Mouse (Mus musculus) CD4-positive, CD25-positive, alpha-beta regulatory T cell, adult 4 months (primary cell): ENCODE data around the gene Fchsd2. TPM values are rescaled to one million over a fixed set of nuclear protein-coding genes. Genes with fewer than 3 reads are reported as not detected.

Experiments
- ATAC-seq: one replicate; pipeline ENCODE4 v1.8.0; 2017
- polyA plus RNA-seq, 2 experiments: library from polyadenylated mRNA; unstranded; fragments of 100-300 nt; shearing (Covaris generic); gene quantifications; one replicate each; pipeline ENCODE4 v1.2.1; 2017

The Fchsd2 gene
- polyA plus RNA-seq, 2 experiments from 2014 or later, result 38.9 to 44.1 TPM

- peak; percentile 84 for ATAC-seq
Observed at GRCm38 (mm10) chr7:101213515-101214263, 121.0 kb downstream of the Fchsd2 start.

DNA sequence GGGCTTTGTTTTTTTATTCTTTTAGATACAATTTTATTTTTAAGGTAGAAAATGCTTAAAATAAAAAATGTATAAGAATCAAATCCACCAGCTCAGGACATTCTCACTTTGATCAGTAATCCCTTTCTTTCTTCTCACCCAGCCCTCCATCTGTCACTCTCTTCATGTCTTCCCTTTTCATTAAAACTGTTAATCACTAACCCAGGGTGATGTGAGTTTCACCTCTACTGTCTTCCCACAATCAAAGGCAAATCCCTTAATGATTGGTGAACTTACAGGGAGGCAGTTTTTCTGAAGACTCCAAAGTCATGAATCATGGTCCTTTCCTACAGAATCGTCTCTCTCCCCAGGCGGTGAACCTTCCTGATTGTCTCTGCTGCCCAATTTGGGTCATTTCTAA lies 124.1 kb downstream of the Fchsd2 start:
- ATAC-seq, result no peak

DNA sequence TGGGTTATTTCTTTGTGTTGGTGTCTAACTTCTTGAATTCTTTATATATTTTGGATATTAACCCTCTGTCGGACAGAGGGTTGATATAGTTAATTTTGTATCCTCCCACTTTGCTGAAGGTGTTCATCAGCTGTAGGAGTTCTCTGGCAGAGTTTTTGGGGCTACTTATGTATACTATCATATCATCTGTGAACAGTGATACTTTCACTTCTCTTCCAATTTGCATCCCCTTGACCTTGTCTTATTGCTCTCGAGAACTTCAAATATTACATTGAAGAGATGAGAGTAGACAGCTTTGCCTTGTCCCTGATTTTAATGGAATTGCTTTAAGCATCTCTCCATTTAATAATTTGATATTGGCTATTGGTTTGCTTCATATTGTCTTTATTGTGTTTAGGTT lies 130.8 kb downstream of the Fchsd2 start:
- ATAC-seq, result no peak

DNA sequence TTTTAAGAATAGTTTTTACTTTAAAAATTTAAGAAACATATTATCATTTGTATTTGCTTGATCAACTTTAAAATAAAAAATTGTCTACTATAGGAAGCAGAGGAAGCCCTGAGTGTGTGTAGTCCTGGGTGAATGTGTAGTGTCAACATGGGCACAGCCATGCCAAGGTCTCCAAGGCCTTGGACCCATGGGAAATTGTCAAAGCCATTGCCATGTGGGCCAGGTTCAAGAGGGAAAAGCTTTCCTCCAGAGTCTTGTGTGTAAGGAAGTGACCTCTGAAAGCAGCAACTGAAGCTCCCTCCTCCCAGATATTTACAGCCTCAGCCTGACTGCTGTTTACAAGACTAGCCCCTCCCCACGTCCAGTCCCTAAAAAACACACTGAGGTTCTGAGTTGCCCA lies 136.7 kb downstream of the Fchsd2 start:
- no peak for ATAC-seq

DNA sequence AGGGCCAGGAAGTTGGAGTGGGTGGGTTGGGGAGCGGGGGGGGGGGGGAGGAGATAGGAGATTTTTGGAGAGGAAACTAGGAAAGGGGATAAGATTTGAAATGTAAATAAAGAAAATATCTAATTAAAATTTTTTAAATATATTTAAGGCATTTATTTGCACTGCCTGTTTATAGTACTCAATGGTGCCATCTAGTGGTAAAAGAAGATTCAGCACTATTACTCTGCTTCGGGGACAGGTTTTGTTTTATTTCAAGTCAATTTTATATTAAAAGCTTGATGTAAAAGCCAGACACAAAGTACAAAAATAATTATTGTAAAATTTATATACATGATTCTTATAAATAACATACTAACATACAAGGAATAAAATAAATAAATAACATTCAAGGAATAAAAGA lies 138.8 kb downstream of the Fchsd2 start:
- ATAC-seq, result no peak

DNA sequence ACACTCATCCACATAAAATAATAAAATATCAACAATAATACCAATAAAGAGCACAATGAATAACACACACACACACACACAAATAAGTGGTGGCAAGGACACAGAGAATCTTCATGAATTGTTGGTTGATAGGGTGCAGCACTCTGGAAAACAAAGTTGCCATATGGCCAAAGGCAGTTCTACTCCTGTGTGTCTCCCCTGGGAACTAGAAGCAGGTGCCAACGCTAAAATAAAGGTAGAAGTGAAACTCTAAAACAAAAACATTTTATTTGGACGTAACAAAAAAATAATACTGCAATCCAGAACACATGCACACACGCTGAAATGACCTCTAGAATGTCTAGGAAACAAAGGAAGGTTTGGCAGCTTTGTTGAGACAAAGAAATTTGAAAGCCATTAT lies 140.1 kb downstream of the Fchsd2 start:
- ATAC-seq, result no peak

DNA sequence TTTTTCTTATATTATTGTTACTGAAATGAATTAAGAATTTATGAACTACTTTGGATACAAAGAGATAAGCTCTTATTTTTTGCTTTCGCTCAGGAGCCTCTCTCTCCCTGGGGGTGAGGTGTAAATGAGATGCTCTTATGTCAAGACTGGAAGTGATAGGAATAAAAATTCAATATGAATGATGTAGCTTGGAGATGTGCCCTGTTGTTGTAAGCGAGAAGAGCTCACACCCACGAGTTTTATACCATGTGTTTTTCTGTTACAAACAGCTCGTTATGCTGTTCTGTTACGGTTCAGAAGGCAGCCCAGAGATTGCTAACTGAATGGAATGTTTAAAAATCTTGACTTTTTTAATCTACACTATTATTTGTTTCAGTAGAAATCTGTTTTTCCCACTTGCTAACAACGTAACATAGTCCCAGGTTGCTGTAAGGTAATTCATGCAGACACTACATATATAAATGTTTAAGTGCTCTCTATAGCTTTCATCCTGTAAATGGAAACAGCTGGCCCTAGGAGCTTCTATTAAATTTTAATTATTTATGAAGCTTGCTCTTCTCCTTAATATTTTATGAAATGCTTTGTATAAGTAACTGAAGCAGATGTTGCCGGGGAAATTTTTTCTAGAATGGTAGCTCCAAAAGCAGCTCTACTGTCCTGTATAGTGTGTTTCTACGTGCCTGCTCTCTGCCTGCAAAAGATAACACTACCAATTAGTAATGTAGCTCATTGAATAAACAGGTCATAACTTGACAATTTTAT lies 144.2 kb downstream of the Fchsd2 start:
- no peak for ATAC-seq

GRCm38 (mm10) chr7:101248760-101249159 lies 156.1 kb downstream of the Fchsd2 start:
- no peak for ATAC-seq

GRCm38 (mm10) chr7:101249173-101249572 lies 156.5 kb downstream of the Fchsd2 start:
- ATAC-seq, result no peak

GRCm38 (mm10) chr7:101253071-101253470 lies 160.4 kb downstream of the Fchsd2 start:
- ATAC-seq, result no peak

GRCm38 (mm10) chr7:101258482-101258881 lies 165.8 kb downstream of the Fchsd2 start:
- ATAC-seq, result no peak

DNA sequence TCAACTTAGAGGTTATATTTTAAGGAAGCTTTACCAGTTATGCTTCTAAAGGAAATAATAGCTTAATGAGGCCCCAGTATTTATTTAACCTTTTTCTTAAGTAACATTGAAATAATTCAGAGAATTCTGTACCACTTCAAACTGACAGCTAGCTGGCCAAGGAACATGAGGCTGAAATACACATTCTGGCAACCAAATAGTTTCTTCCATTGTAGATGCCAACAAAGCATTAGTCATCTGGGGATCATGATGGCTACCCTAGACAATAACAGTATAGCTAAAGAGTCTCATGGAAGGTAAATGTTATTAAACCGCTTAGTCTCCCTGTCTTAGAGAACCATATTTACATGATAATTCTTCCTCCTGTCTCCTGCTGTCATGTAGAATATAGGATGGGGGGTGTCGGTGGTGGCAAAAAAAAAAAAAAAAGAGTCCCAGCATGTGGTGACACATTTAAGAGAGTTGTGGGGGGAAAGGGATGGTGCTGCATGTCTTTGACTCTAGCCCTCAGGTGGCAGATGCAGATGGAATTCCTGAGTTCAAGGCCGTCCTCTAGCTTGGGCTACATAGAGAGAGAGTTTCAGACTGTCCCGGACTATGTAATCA lies 169.4 kb downstream of the Fchsd2 start:
- ATAC-seq, result no peak

DNA sequence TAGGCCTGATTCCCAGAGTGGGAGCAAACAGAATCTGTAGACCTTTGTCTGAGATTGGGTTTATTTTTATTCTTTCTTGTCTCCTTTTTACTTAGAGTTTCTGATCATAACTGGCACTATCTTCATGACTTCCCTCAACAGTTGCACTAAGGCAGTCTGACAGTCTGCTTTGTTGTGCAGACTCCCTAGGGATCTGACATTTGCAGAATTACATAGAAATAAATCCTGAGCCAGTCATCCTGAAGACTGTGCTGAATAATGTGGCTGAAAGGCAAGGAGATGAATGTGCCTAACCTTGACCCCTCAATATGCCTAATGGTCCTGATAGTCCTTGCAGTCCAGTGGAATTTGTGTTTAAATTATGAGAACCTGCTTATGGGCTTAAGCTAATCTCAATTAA lies 170.8 kb downstream of the Fchsd2 start:
- no peak for ATAC-seq

GRCm38 (mm10) chr7:101267457-101268259 lies 175.0 kb downstream of the Fchsd2 start:
- no peak for ATAC-seq

DNA sequence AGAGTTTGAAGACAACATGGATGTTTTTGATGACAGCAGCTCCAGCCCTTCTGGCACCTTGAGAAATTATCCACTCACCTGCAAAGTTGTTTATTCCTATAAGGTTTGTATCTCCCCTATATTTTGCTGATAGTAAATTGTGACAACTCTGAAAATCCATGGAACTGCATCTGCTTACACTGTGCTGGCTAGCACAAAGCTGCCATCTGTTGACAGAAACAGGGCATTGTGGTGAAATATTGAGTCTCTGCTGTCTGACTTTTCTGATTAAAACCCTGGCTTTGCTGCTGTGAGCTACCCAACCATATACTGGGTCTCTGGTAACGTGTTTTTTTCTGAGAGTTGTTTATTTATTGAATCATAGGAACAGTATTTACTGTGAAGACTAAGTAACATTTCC lies 178.9 kb downstream of the Fchsd2 start:
- no peak for ATAC-seq

- no peak for ATAC-seq
Observed at GRCm38 (mm10) chr7:101272466-101273160, 179.9 kb downstream of the Fchsd2 start.

DNA sequence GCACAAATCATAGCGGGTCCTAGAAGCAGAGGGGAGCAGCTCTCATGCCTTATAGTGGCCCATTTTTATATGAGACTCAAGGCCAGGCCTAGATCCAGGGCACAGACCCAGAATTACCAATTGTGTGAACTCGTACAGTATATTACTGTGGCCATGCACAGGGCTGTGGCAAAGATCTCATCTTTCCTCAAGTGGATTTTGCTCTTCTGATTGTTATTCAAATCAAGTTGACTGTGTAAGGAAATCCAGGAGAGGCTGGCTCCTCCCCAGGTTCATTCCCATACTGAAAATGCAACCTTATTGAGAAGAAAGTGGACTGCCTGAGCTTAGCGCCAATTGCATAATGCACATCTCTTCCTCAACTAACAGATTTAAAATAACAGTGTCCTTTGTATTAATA lies 190.1 kb downstream of the Fchsd2 start:
- ATAC-seq, result no peak

GRCm38 (mm10) chr7:101284504-101284903 lies 191.8 kb downstream of the Fchsd2 start:
- ATAC-seq, result no peak

- ATAC-seq, result no peak
Observed at GRCm38 (mm10) chr7:101286891-101287290, 194.2 kb downstream of the Fchsd2 start.

DNA sequence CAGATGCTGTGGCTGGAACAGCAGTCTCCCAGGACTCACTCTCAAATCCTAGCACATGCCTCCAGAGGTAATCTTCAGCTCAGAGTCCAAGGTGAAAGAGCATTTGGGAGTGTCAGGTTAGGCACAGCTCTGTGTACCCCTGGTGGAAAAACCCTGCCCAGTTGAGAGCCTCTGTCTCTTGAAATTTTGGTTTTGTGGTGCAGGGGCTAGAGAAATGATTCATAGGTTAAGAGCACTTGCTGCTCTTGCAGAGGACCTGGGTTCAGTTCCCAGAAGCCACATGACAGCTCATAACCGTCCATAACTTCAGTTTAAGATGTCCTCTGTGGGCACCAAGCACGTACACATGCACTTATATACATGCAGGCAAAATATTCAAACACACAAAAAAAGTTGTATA lies 195.2 kb downstream of the Fchsd2 start:
- no peak for ATAC-seq

- ATAC-seq, result peak; percentile 34
Observed at GRCm38 (mm10) chr7:101288436-101288835, 195.8 kb downstream of the Fchsd2 start.

GRCm38 (mm10) chr7:101290401-101290800 lies 197.7 kb downstream of the Fchsd2 start:
- no peak for ATAC-seq
